Mouse (Mus musculus): ENCODE measurements around the gene Glis2.

The Glis2 gene

GRCm38 (mm10) chr16:4659326-4659725, 64.8 kb downstream of the Glis2 start:
- peak; percentile 58 for DNase-seq (ENCODE audit: low read depth)

GRCm38 (mm10) chr16:4661605-4662004, 67.1 kb downstream of the Glis2 start:
- no peak for DNase-seq (ENCODE audit: low read depth)

GRCm38 (mm10) chr16:4663806-4664205, 69.3 kb downstream of the Glis2 start:
- no peak for DNase-seq (ENCODE audit: low read depth)

GRCm38 (mm10) chr16:4665726-4666125, 71.2 kb downstream of the Glis2 start:
- no peak for DNase-seq (ENCODE audit: low read depth)

- DNase-seq (ENCODE audit: low read depth), result peak; percentile 98
Measured at GRCm38 (mm10) chr16:4667190-4667808, 72.8 kb downstream of the Glis2 start.

- DNase-seq (ENCODE audit: low read depth), result no peak
Measured at GRCm38 (mm10) chr16:4670317-4670716, 75.8 kb downstream of the Glis2 start.

GRCm38 (mm10) chr16:4674091-4674490, 79.6 kb downstream of the Glis2 start:
- DNase-seq (ENCODE audit: low read depth), result no peak
